Mouse (Mus musculus) liver, postnatal 0 days (tissue): ENCODE results near the gene Pigp.

Source experiments
- CTCF ChIP-seq: sonication (generic); IDR thresholded peaks from 2 replicates; pipeline ENCODE4 v1.5.1; 2016; ENCODE audit warnings: antibody characterized with exemption, low read depth
- EP300 ChIP-seq: IDR thresholded peaks from 2 replicates; pipeline ENCODE4 v1.6.1; 2016; ENCODE audit warnings: antibody characterized with exemption, low read depth, mild to moderate bottlenecking

DNA sequence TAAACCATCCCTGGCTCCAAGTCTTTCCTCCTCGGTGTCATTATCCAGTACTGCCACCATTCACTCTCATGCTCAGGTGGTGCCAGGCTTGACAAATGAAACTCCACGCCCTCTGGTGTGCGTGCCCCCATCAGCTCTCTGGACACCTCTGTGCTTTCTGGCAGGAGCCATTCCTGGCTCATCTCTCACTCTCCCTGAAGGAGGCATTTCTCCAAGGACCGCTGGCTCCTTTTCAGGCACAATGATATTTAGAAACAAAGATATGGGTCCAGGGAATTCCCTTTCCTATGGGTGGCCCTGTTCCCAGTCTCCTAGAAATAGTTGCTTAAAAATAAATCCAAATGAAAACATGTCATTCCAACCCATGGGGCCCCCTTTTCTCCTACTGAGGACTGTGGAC lies 62.6 kb downstream of the Pigp start:
- TF ChIP-seq EP300 (no peak), CTCF (no peak)
